Mouse (Mus musculus): ENCODE measurements around the gene Gm49711.

GRCm38 (mm10) chr16:92148367-92148728 is 90.2 kb downstream of the Gm49711 start:
- TF ChIP-seq GATA1 (IDR thresholded peaks at IDR 0.05; ENCODE audit: low read length) = no peak
- no peak for TF ChIP-seq TAL1 (IDR thresholded peaks at IDR 0.05; ENCODE audit: low read length)

Measured in erythroblast, embryonic 14.5 days (primary cell).